Mouse (Mus musculus): ENCODE data around the gene Cilp. TPM values are rescaled to one million over a fixed set of nuclear protein-coding genes. Genes with fewer than 3 reads are reported as not detected.
A peak's percentile ranks its signal among the peaks of the same experiment; 100 is the strongest.

Cilp gene
- total RNA-seq, 2 experiments from 2014 or later, result not detected

DNA sequence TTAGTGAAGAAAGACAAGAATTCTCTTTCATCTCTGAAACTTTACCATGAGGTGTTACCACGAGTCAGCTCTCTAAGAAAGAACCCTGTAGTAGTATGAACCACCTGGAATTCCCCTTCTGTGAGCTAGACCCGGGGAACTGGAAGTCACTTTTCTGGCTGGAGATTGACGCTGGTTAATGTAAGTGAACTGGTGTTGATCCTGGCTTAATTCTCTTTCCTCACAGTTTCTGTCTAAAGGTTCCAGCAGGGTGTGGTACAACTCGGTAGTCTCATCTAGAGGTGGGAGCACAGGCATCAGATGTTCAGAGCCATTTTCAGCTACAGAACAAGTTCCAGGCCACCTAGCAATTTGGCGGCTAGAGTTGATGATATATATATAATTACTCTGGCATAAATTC is 28.1 kb downstream of the Cilp start:
- DNase-seq, result no peak
- intact Hi-C loops (cut with DNase I), result no loop called here

GRCm38 (mm10) chr9:65293580-65293972 is 28.6 kb downstream of the Cilp start:
- no peak for DNase-seq
- intact Hi-C loops (cut with DNase I), result no loop called here

DNA sequence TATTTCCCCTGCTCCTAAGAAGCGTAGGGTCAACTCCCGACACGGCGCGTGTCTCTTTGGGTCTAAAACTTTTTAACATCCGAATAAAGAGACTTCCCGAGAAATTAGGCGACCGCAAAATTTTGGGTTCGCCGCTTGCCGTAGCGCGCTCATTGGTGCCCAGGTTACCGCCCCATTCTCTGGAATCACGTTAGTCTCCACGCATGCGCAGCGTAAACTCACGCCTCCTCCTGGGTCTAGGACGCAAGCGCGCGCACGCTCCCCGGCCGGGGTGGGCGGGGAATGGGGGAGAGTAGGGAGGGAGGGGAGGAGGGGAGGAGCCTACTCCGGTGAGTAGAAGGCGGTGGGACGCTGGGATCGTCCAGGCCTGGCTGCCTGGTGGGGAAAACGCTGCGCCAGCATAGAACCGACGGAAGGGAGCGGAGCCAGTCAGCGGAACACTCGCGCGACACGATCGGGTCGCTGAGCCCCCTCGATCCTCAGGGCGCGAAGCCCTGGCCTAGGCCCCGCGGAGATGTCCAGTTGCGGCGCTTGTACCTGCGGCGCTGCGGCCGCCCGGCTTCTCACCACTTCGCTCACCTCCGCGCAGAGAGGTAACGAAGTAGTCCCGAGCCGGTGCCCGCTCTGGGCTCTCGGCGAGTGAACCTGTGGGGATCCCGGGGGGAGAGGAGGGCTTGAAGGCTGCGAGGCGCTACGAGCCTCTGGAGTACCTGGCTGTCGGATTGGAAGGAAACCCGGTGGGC is 29.2 kb downstream of the Cilp start, which contains the start of gene Clpx:
Clpx (plus strand) TSS at position 288 of the 743 bp plus-strand sequence.
- DNase-seq, result peak; percentile 99
- intact Hi-C loops (cut with DNase I), result no loop called here

- intact Hi-C loops (cut with DNase I), result no loop called here
- no peak for DNase-seq
Observed at GRCm38 (mm10) chr9:65294716-65295378, 29.9 kb downstream of the Cilp start.

- intact Hi-C loops (cut with DNase I), result no loop called here
- DNase-seq, result no peak
Observed at GRCm38 (mm10) chr9:65297056-65297455, 32.1 kb downstream of the Cilp start.

DNA sequence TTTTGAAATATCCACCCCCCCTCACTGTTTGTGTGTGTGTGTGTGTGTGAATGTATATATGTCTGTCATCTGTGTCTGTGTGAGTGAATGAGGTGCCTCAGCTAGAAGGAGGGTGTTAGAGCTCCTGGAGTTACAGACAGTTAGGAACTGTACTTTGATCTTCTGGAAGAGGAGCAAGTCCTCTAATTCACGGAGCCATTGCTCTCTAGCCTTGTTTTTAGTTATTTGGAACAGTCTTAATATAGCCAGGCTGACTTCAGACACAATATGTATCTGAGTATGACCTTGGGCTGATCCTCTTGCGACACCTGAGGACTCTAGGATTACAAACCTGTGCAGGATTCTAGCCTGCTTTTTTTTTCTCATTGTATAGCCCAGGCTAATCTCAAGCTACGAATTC is 33.8 kb downstream of the Cilp start:
- intact Hi-C loops (cut with DNase I), result no loop called here
- DNase-seq, result no peak

GRCm38 (mm10) chr9:65299650-65300049 is 34.7 kb downstream of the Cilp start:
- intact Hi-C loops (cut with DNase I), result loop anchor here (10.0 kb wide), 1 partner anchor 245 kb away; no protein-coding TSS in a partner anchor
- no peak for DNase-seq

DNA sequence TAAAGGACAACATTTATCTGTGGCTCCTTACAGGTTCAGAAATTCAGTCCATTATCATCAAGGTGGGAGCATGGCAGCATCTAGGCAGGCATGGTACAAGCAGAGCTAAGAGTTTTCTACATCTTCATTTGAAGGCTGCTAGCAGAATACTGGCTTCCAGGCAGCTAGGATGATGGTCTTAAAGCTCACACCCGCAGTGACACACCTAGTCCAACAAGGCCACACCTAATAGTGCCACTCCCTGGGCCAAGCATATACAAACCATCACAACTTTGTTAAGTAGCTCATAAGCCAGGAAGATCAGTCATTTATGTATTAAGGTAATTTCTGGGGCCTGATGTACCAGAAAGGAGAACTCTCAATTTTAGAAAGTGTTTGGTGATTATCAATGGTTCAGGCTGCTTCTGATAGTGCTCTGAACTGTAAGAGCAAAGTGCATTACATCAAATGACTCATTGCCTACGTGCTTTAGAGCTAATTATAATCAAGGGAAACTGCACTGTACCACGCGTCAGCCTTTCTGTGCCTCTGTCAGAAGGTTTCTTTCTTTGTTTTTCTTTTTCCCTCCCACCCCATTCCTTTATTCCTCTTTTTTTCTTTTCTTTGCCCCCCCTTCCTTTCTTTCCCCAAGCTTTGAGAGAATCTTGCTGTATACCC is 37.5 kb downstream of the Cilp start:
- no peak for DNase-seq
- intact Hi-C loops (cut with DNase I), result loop anchor here (10.0 kb wide), 1 partner anchor 248 kb away; no protein-coding TSS in a partner anchor

DNA sequence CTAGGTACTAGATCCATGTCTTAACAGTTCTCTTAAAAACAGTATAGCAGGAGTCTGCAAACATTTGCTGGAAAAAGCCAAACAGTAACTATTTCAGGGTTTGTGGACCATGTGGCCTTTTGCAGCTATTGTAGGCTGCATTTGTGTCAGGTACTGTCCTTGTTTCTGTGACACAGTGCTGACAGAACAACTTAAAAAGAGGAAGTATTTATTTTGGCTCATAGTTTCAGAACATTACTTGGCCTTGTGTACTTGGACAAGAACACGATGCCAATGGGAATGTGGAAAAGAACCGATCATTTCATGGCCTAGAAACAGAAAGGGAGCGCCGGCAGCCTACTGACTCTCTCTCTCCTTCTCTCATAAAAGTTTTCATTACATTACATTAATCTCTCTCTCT is 38.6 kb downstream of the Cilp start:
- no peak for DNase-seq
- intact Hi-C loops (cut with DNase I), result loop anchor here (10.0 kb wide), 1 partner anchor 249 kb away; no protein-coding TSS in a partner anchor

DNA sequence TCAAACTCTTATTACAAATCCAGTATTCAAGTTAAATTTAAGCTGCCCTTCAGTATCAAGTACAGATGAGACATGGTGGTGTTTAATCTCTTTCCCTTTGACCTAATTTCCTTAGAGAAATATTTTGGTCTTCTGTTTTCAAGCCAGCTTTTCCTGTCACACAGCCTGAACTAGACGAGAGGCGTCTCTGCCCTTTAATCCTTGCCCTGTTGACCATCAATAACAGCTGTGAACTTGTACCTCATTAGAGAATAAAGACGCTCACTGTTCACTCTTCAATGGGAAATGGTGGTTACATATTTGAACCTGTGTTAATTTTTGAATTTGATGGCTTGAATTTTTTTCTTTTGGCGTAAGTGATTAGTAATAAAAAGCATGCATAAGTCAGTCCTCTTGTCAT is 39.3 kb downstream of the Cilp start:
- intact Hi-C loops (cut with DNase I), result loop anchor here (10.0 kb wide), 1 partner anchor 249 kb away; no protein-coding TSS in a partner anchor
- no peak for DNase-seq

DNA sequence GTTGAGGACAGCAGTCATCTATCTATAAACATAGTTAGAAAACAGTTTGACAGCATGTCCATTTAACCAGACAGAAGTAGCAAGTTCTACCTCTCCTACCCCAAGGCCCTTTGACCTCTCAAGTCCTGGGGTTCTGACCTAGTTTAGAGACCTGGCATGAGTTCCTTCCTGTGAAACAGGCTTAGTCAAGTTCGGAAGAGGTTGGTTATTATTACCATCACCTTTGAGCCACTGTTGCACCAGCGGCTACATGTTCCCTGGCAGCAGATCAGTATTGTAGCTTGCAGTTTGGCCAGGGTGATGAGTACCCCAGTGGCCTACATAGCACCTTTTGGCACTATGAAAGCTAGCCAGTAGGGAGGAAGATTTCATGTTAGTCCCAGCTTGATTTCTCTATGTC is 41.7 kb downstream of the Cilp start:
- intact Hi-C loops (cut with DNase I), result loop anchor here (10.0 kb wide), 1 partner anchor 252 kb away; no protein-coding TSS in a partner anchor
- no peak for DNase-seq

GRCm38 (mm10) chr9:65308011-65308410 is 43.0 kb downstream of the Cilp start:
- DNase-seq, result no peak
- intact Hi-C loops (cut with DNase I), result loop anchor here (10.0 kb wide), 1 partner anchor 253 kb away; no protein-coding TSS in a partner anchor

DNA sequence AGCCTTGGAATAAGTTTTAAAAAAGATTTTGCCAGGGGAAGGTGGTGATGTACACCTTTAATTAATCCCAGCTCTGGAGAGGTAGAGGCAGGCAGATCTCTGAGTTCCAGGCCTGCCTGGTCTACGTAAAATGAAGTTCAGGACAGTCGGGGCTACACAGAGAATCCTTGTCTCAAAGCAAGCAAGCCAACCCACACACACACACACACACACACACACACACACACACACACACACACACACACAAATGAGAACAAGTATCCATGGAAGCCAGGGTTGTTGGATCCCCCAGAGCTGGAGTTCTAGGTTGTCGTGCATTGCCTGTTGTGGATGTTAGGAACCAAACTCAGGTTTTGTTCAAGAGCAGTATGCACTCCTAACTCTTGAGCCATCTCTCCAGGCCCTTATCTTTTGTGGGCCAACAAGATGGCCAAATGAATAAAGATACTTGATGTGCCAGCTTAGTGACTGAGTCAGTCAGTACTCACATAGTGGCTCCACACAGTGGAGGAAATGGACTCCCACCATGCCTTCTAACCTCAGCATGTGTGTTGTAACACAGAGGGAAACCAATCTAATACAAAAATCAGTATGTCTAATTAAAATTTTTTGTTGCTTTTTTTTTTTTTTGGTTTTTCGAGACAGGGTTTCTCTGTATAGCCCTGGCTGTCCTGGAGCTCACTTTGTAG is 47.8 kb downstream of the Cilp start:
- intact Hi-C loops (cut with DNase I), result no loop called here
- DNase-seq, result no peak

GRCm38 (mm10) chr9:65313846-65314245 is 48.9 kb downstream of the Cilp start:
- intact Hi-C loops (cut with DNase I), result no loop called here
- no peak for DNase-seq

GRCm38 (mm10) chr9:65322255-65322900 is 57.4 kb downstream of the Cilp start:
- DNase-seq, result no peak
- intact Hi-C loops (cut with DNase I), result no loop called here

GRCm38 (mm10) chr9:65325971-65326370 is 61.0 kb downstream of the Cilp start:
- DNase-seq, result no peak
- intact Hi-C loops (cut with DNase I), result no loop called here

DNA sequence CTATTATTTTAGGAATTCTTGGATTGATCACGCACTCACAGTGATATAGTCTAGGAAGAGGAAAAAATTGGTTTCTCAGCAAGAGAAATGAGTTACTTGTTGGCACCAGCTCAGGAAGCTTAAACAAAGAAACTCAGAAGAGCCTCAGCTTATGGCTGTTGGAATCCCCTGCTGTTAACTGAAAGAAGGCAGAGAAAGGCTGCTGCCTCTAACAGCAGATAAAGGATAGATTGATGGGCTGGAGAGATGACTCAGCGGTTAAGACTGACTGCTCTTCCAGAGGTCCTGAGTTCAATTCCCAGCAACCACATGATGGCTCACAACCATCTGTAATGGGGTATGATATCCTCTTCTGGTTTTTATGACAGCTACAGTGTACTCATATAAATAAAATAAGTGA is 62.4 kb downstream of the Cilp start:
- DNase-seq, result no peak
- intact Hi-C loops (cut with DNase I), result no loop called here

All from left cerebral cortex, postnatal 4 days (tissue).